Mouse (Mus musculus) granulocyte monocyte progenitor cell, adult 5-6 weeks (primary cell): Measurements from ENCODE around the gene Ryr1. TPM values are rescaled to one million over a fixed set of nuclear protein-coding genes. Genes with fewer than 3 reads are reported as not detected.

Experiments
- total RNA-seq, 2 experiments: library from RNA; stranded (forward) in 1 of 2; stranded (reverse) in 1 of 2; fragments of 200-712, 200-1000 nt in 1 of 2; fragments of >200 nt in 1 of 2; fragmentation: Nextera tagmentation in 1 of 2; gene quantifications; 2 replicates each; pipeline ENCODE4 v1.2.3; 2014 to 2017

Ryr1 gene
- total RNA-seq, 2 experiments from 2014 or later, result not detected

Other genes with a start within 250 kb of the Ryr1 start
- not detected in 2 replicates for gene Capn12, start 243.8 kb downstream of the Ryr1 start, total RNA-seq (2014; fragmentation: Nextera tagmentation)
- gene Capn12, start 243.8 kb downstream of the Ryr1 start, total RNA-seq (2017), result 0.13 TPM in 1 of 2 replicates, not detected in the other
- gene Actn4, start 162.8 kb downstream of the Ryr1 start, total RNA-seq (2014; fragmentation: Nextera tagmentation), result 85.8 and 94.3 TPM in 2 replicates
- 40.2 and 47.1 TPM in 2 replicates for gene Actn4, start 162.8 kb downstream of the Ryr1 start, total RNA-seq (2017)
- 474 TPM in 2 replicates for gene Eif3k, start 143.3 kb downstream of the Ryr1 start, total RNA-seq (2014; fragmentation: Nextera tagmentation)
- gene Eif3k, start 143.3 kb downstream of the Ryr1 start, total RNA-seq (2017), result 400 and 462 TPM in 2 replicates
- 46.1 and 62.3 TPM in 2 replicates for gene Map4k1, start 143.1 kb downstream of the Ryr1 start, total RNA-seq (2014; fragmentation: Nextera tagmentation)
- 42.4 and 48.7 TPM in 2 replicates for gene Map4k1, start 143.1 kb downstream of the Ryr1 start, total RNA-seq (2017)
- gene Rasgrp4, start 9.7 kb upstream of the Ryr1 start, total RNA-seq (2014; fragmentation: Nextera tagmentation), result 0.51 and 6.3 TPM in 2 replicates
- 0.43 and 1.2 TPM in 2 replicates for gene Rasgrp4, start 9.7 kb upstream of the Ryr1 start, total RNA-seq (2017)
- gene Fam98c, start 31.1 kb upstream of the Ryr1 start, total RNA-seq (2014; fragmentation: Nextera tagmentation), result 18.3 and 18.8 TPM in 2 replicates
- 21.2 and 25.3 TPM in 2 replicates for gene Fam98c, start 31.1 kb upstream of the Ryr1 start, total RNA-seq (2017)
- 0.24 and 0.32 TPM in 2 replicates for gene Ggn, start 45.0 kb upstream of the Ryr1 start, total RNA-seq (2014; fragmentation: Nextera tagmentation)
- 0.26 and 3.0 TPM in 2 replicates for gene Ggn, start 45.0 kb upstream of the Ryr1 start, total RNA-seq (2017)
- gene Spred3, start 45.2 kb upstream of the Ryr1 start, total RNA-seq (2014; fragmentation: Nextera tagmentation), result 2.6 and 2.8 TPM in 2 replicates
- gene Spred3, start 45.2 kb upstream of the Ryr1 start, total RNA-seq (2017), result 0.26 and 0.95 TPM in 2 replicates
- gene Psmd8, start 55.5 kb upstream of the Ryr1 start, total RNA-seq (2014; fragmentation: Nextera tagmentation), result 119 and 172 TPM in 2 replicates
- gene Psmd8, start 55.5 kb upstream of the Ryr1 start, total RNA-seq (2017), result 165 and 166 TPM in 2 replicates
- 0.49 TPM in 1 of 2 replicates, not detected in the other for gene Catsperg1, start 88.9 kb upstream of the Ryr1 start, total RNA-seq (2014; fragmentation: Nextera tagmentation)
- gene Catsperg1, start 88.9 kb upstream of the Ryr1 start, total RNA-seq (2017), result 0.26 TPM in 1 of 2 replicates, not detected in the other
- 4.3 and 5.6 TPM in 2 replicates for gene Kcnk6, start 107.3 kb upstream of the Ryr1 start, total RNA-seq (2014; fragmentation: Nextera tagmentation)
- 9.2 and 10.8 TPM in 2 replicates for gene Kcnk6, start 107.3 kb upstream of the Ryr1 start, total RNA-seq (2017)
- 57.1 and 86.7 TPM in 2 replicates for gene Yif1b, start 113.2 kb upstream of the Ryr1 start, total RNA-seq (2014; fragmentation: Nextera tagmentation)
- 33.1 and 33.4 TPM in 2 replicates for gene Yif1b, start 113.2 kb upstream of the Ryr1 start, total RNA-seq (2017)
- gene 2200002D01Rik, start 123.3 kb upstream of the Ryr1 start, total RNA-seq (2014; fragmentation: Nextera tagmentation), result not detected in 2 replicates
- 0.99 TPM in 1 of 2 replicates, not detected in the other for gene 2200002D01Rik, start 123.3 kb upstream of the Ryr1 start, total RNA-seq (2017)
- 45.1 and 55.0 TPM in 2 replicates for gene Spint2, start 156.7 kb upstream of the Ryr1 start, total RNA-seq (2014; fragmentation: Nextera tagmentation)
- 24.4 and 29.9 TPM in 2 replicates for gene Spint2, start 156.7 kb upstream of the Ryr1 start, total RNA-seq (2017)
- gene Ppp1r14a, start 164.1 kb upstream of the Ryr1 start, total RNA-seq (2014; fragmentation: Nextera tagmentation), result not detected in 2 replicates
- gene Ppp1r14a, start 164.1 kb upstream of the Ryr1 start, total RNA-seq (2017), result not detected in 2 replicates
- gene Dpf1, start 178.8 kb upstream of the Ryr1 start, total RNA-seq (2014; fragmentation: Nextera tagmentation), result not detected in 2 replicates
- 0.22 TPM in 1 of 2 replicates, not detected in the other for gene Dpf1, start 178.8 kb upstream of the Ryr1 start, total RNA-seq (2017)